Mouse (Mus musculus): Measurements from ENCODE around the gene Mboat2.

Gene Mboat2

GRCm38 (mm10) chr12:24830766-24831152 lies at the start of gene Mboat2:
Gene Mboat2 (plus strand): TSS chr12:24830879.
- DNase-seq (ENCODE audit: low read depth in 1 of 2, low spot score in 2 of 2) = no peak

- DNase-seq (ENCODE audit: low read depth in 1 of 2, low spot score in 2 of 2) = no peak
Observed at GRCm38 (mm10) chr12:24783735-24784134, 46.9 kb upstream of the Mboat2 start.

- no peak for DNase-seq (ENCODE audit: low read depth in 1 of 2, low spot score in 2 of 2)
Observed at GRCm38 (mm10) chr12:24785882-24786281, 44.8 kb upstream of the Mboat2 start.

- no peak for DNase-seq (ENCODE audit: low read depth in 1 of 2, low spot score in 2 of 2)
Observed at GRCm38 (mm10) chr12:24786316-24786715, 44.4 kb upstream of the Mboat2 start.

- no peak for DNase-seq (ENCODE audit: low read depth in 1 of 2, low spot score in 2 of 2)
Observed at GRCm38 (mm10) chr12:24789659-24790058, 41.0 kb upstream of the Mboat2 start.

GRCm38 (mm10) chr12:24811230-24811629 lies 19.4 kb upstream of the Mboat2 start:
- no peak for DNase-seq (ENCODE audit: low read depth in 1 of 2, low spot score in 2 of 2)

GRCm38 (mm10) chr12:24811906-24812305 lies 18.8 kb upstream of the Mboat2 start:
- no peak for DNase-seq (ENCODE audit: low read depth in 1 of 2, low spot score in 2 of 2)

GRCm38 (mm10) chr12:24822831-24823230 lies 7.8 kb upstream of the Mboat2 start:
- DNase-seq (ENCODE audit: low read depth in 1 of 2, low spot score in 2 of 2) = no peak

- DNase-seq (ENCODE audit: low read depth in 1 of 2, low spot score in 2 of 2) = no peak
Observed at GRCm38 (mm10) chr12:24823636-24824354, 6.9 kb upstream of the Mboat2 start.

GRCm38 (mm10) chr12:24830086-24830485 lies 593 bp upstream of the Mboat2 start:
- DNase-seq (ENCODE audit: low read depth in 1 of 2, low spot score in 2 of 2) = no peak

GRCm38 (mm10) chr12:24831153-24831963 lies 679 bp downstream of the Mboat2 start:
- no peak for DNase-seq (ENCODE audit: low read depth in 1 of 2, low spot score in 2 of 2)

- DNase-seq (ENCODE audit: low read depth in 1 of 2, low spot score in 2 of 2) = no peak
Observed at GRCm38 (mm10) chr12:24831964-24832427, 1.3 kb downstream of the Mboat2 start.

- no peak for DNase-seq (ENCODE audit: low read depth in 1 of 2, low spot score in 2 of 2)
Observed at GRCm38 (mm10) chr12:24832438-24832837, 1.8 kb downstream of the Mboat2 start.

GRCm38 (mm10) chr12:24837947-24838346 lies 7.3 kb downstream of the Mboat2 start:
- no peak for DNase-seq (ENCODE audit: low read depth in 1 of 2, low spot score in 2 of 2)

- no peak for DNase-seq (ENCODE audit: low read depth in 1 of 2, low spot score in 2 of 2)
Observed at GRCm38 (mm10) chr12:24841115-24841879, 10.6 kb downstream of the Mboat2 start.

- no peak for DNase-seq (ENCODE audit: low read depth in 1 of 2, low spot score in 2 of 2)
Observed at GRCm38 (mm10) chr12:24842299-24842910, 11.7 kb downstream of the Mboat2 start.

- no peak for DNase-seq (ENCODE audit: low read depth in 1 of 2, low spot score in 2 of 2)
Observed at GRCm38 (mm10) chr12:24843395-24844072, 12.9 kb downstream of the Mboat2 start.

GRCm38 (mm10) chr12:24845344-24845743 lies 14.7 kb downstream of the Mboat2 start:
- no peak for DNase-seq (ENCODE audit: low read depth in 1 of 2, low spot score in 2 of 2)

- DNase-seq (ENCODE audit: low read depth in 1 of 2, low spot score in 2 of 2) = no peak
Observed at GRCm38 (mm10) chr12:24848107-24848506, 17.4 kb downstream of the Mboat2 start.

GRCm38 (mm10) chr12:24857354-24857753 lies 26.7 kb downstream of the Mboat2 start:
- DNase-seq (ENCODE audit: low read depth in 1 of 2, low spot score in 2 of 2) = no peak

- DNase-seq (ENCODE audit: low read depth in 1 of 2, low spot score in 2 of 2) = no peak
Observed at GRCm38 (mm10) chr12:24859357-24859756, 28.7 kb downstream of the Mboat2 start.

All from monocyte, adult 2 months (primary cell).